Mouse (Mus musculus): Measurements from ENCODE around the gene Actr6.
"Not testable (repeated sequence)": the region's sequence is repeated elsewhere in the genome, so short reads cannot be mapped to it uniquely, and the experiment has no call there.

Actr6 gene

DNA sequence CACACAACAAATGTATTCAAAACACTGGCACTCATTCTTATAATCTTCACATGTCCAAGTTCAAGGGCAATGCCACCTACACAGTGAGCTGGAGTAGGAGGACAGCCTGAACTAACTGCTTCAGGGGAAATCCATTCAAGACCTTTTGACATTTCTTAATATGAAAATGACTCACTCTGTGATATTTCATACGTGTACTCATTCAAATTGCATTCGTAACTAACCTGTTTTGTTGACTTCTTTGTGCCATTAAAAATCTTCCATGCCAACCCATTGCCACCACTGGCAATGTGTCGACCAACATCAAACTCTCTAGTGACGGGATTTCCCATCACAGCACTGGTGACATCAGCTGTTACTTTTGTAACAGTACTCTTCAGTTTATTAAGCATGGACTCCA is 54.0 kb downstream of the Actr6 start:
- 0 out of 2 replicates have a peak, but pooled peaks cover 2% of the 10 kb centered on the region for H3K36me3 ChIP-seq (ENCODE audit: control insufficient read depth, insufficient read depth, low read length, poor library complexity, severe bottlenecking)
- H3K27me3 ChIP-seq (ENCODE audit: control insufficient read depth, insufficient read depth, low read length, poor library complexity, severe bottlenecking), result no peaks in the 10 kb centered on the region
- DNase-seq (ENCODE audit: low read depth, low spot score), result no peak

DNA sequence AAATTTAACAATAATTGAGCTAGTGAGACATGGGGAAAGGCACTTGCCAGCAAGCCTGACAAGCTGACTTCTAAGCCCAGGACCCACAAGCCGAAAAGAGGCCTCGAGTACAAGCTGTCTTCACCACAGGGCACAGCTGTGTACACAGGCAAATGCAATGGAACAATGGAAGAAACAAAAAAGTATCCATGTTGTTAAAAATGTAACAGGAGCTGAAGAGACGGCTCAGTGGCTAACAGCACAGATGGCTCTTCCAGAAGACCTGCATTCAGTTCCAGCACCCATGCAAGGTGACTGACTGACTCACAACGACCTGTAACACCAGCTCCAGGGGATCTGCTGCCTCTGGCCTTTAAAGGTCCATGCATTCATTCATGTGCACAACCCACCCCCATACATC is 55.5 kb downstream of the Actr6 start:
- DNase-seq (ENCODE audit: low read depth, low spot score), result no peak
- H3K27me3 ChIP-seq (ENCODE audit: control insufficient read depth, insufficient read depth, low read length, poor library complexity, severe bottlenecking), result no peaks in the 10 kb centered on the region
- 0 out of 2 replicates have a peak, but pooled peaks cover 2% of the 10 kb centered on the region for H3K36me3 ChIP-seq (ENCODE audit: control insufficient read depth, insufficient read depth, low read length, poor library complexity, severe bottlenecking)

DNA sequence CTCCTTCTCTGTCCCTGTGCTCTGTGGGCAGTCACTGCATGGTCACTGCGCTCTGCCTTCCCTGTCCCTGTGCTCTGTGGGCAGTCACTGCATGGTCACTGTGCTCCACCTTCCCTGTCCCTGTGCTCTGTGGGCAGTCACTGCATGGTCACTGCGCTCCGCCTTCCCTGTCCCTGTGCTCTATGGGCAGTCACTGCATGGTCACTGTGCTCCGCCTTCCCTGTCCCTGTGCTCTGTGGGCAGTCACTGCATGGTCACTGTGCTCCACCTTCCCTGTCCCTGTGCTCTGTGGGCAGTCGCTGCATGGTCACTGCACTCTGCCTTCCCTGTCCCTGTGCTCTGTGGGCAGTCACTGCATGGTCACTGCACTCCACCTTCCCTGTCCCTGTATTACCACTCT is 61.7 kb downstream of the Actr6 start:
- H3K27me3 ChIP-seq (ENCODE audit: control insufficient read depth, insufficient read depth, low read length, poor library complexity, severe bottlenecking); H3K36me3 ChIP-seq (ENCODE audit: control insufficient read depth, insufficient read depth, low read length, poor library complexity, severe bottlenecking); DNase-seq (ENCODE audit: low read depth, low spot score): not testable (repeated sequence)

DNA sequence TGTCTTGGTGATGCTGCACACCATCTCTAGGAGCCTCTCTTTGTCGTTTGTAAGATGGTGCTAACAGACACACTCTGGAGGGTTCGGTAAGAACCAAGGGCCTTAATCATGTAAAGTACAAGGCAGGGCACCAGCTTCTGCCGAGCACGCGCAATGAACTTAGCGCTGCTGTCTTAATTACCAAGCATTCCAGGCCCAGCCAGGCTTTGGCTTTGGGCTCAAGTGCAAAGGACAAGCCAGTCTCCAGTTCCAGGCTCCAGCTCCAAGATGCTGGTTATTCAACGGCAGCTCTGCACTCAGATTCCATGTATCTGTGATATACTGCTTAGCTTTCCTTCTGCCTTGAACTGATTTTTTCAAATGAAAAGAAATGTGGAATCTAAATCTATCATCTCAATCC is 64.5 kb downstream of the Actr6 start:
- no peak for DNase-seq (ENCODE audit: low read depth, low spot score)
- H3K36me3 ChIP-seq (ENCODE audit: control insufficient read depth, insufficient read depth, low read length, poor library complexity, severe bottlenecking), result 0 out of 2 replicates have a peak, but pooled peaks cover 3% of the 10 kb centered on the region
- H3K27me3 ChIP-seq (ENCODE audit: control insufficient read depth, insufficient read depth, low read length, poor library complexity, severe bottlenecking), result no peaks in the 10 kb centered on the region

DNA sequence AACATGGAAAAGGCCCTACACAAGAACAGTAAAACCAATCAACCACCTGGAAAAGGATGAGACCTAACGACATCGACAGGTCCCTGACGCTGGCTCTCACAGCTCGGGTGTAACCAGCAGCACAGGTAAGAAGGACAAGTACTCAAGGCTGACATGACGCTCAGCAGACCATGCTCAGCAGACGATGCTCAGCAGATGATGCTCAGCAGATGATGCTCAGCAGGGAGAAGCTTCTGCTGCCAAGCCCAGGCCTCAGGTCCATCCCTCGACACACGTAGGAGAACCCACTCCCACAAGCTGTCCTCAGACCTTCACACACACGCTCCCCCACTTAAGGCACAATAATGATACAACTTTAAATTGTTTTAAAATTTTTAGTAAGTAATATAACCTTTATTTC is 66.4 kb downstream of the Actr6 start:
- H3K36me3 ChIP-seq (ENCODE audit: control insufficient read depth, insufficient read depth, low read length, poor library complexity, severe bottlenecking), result peaks cover 6% of the 10 kb centered on the region; the same call in 1 of the 2 replicates

GRCm38 (mm10) chr10:89664977-89665645 is 67.0 kb downstream of the Actr6 start:
- no peak for DNase-seq (ENCODE audit: low read depth, low spot score)
- H3K27me3 ChIP-seq (ENCODE audit: control insufficient read depth, insufficient read depth, low read length, poor library complexity, severe bottlenecking), result no peaks in the 10 kb centered on the region
- peaks cover 7% of the 10 kb centered on the region; the same call in 1 of the 2 replicates for H3K36me3 ChIP-seq (ENCODE audit: control insufficient read depth, insufficient read depth, low read length, poor library complexity, severe bottlenecking)

More for the DNA sequence above, 66.4 kb downstream of the Actr6 start:
- H3K27me3 ChIP-seq (ENCODE audit: control insufficient read depth, insufficient read depth, low read length, poor library complexity, severe bottlenecking), result no peaks in the 10 kb centered on the region
- DNase-seq (ENCODE audit: low read depth, low spot score), result no peak
